ENCODE assay signal across 18 mouse cellular contexts in the genomic region with DNA sequence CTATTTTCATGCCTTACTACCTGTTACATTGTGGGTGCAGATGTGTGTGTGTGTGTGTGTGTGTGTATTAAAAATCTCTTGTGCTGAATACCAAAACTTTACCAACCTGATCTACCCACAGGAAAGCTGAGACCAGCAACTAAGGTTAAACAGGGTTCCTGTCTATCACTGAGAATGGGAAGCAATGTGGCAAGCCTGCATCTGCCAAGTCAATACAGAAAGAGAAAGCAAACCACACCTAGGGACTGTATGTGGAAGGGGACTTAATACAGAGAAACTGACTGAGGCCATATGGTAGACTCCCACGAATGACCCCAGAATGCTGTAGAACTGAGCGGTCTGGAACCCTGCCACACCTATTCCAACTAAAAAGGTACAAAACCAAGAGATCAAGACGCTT. TPM values are rescaled to one million over a fixed set of nuclear protein-coding genes. Genes with fewer than 3 reads are reported as not detected.
A peak's percentile ranks its signal among the peaks of the same experiment; 100 is the strongest.
DNase-seq lines count a peak whose midpoint lies in the region; ATAC-seq and TF ChIP-seq lines count a peak whose summit lies in the region.
"Had no signal": no experiment of that assay in that cellular context is flagged by ENCODE, and none has a peak within 500 bp of the region (broad histone marks: within the 10 kb centered on the region; RNA-seq: fewer than 3 reads in every experiment).

No protein-coding gene starts in this region.

- peaks cover 40% of the 10 kb centered on the region for H3K4me1 ChIP-seq in embryonic facial prominence, embryonic 12.5 days
- H3K4me1 ChIP-seq in limb, embryonic 12.5 days (replicated peaks), result peaks cover 52% of the 10 kb centered on the region

- no peak overlapping the region for H3K9ac ChIP-seq in embryonic facial prominence, embryonic 12.5 days
- H3K9ac ChIP-seq in limb, embryonic 12.5 days (replicated peaks), result no peak overlapping the region
- H3K9ac ChIP-seq: forebrain, embryonic 15.5 days; heart, embryonic 15.5 days; hindbrain, embryonic 14.5 days had no signal

- H3K4me3 ChIP-seq in left cerebral cortex, adult 2 months, result no peak overlapping the region
- H3K4me3 ChIP-seq in embryonic facial prominence, embryonic 12.5 days, result no peak overlapping the region
- no peak overlapping the region for H3K4me3 ChIP-seq in limb, embryonic 12.5 days (replicated peaks)
- H3K4me3 ChIP-seq: forebrain, embryonic 15.5 days; heart, adult 2 months; heart, embryonic 15.5 days; hindbrain, embryonic 10.5 days had no signal

- TF ChIP-seq CTCF in left cerebral cortex, adult 2 months (IDR thresholded peaks at IDR 0.05), result no peak

- ATAC-seq in embryonic facial prominence, embryonic 12.5 days (ENCODE audit: insufficient number of reproducible peaks, insufficient read depth, low FRiP score, low TSS enrichment), result no peak
- ATAC-seq in limb, embryonic 12.5 days (ENCODE audit: insufficient number of reproducible peaks, insufficient read depth, low FRiP score, low TSS enrichment, low read depth), result no peak
- ATAC-seq: forebrain, embryonic 15.5 days had no signal

- H3K27ac ChIP-seq in left cerebral cortex, adult 2 months, result peak overlapping the region; percentile 18
- peak overlapping the region; percentile 65 for H3K27ac ChIP-seq in embryonic facial prominence, embryonic 12.5 days
- 0 out of 2 replicates have a peak overlapping the region, but pooled peaks have one; percentile 51 for H3K27ac ChIP-seq in limb, embryonic 12.5 days
- H3K27ac ChIP-seq: heart, adult 2 months; heart, embryonic 15.5 days; hindbrain, embryonic 10.5 days; hindbrain, embryonic 14.5 days had no signal

- intact Hi-C loops in left cerebral cortex, adult 2 months (cut with DNase I), result no loop called here
- intact Hi-C loops in left cerebral cortex, postnatal 4 days (cut with DNase I), result no loop called here

- no peaks in the 10 kb centered on the region for H3K9me3 ChIP-seq in embryonic facial prominence, embryonic 12.5 days
- no peaks in the 10 kb centered on the region for H3K9me3 ChIP-seq in limb, embryonic 12.5 days
- H3K9me3 ChIP-seq: forebrain, embryonic 15.5 days; heart, embryonic 15.5 days; hindbrain, embryonic 10.5 days had no signal

- 86% methylated on average over 3 of the region's 3 CpGs for WGBS in embryonic facial prominence, embryonic 12.5 days
- 81% methylated on average over 3 of the region's 3 CpGs for WGBS in limb, embryonic 12.5 days

- DNase-seq in left cerebral cortex, adult 2 months (ENCODE audit: extremely low spot score in 1 of 2, low spot score in 2 of 2), result no peak
- DNase-seq in left cerebral cortex, postnatal 4 days, result no peak
- no peak for DNase-seq in ovary, postnatal 10 days (ENCODE audit: low spot score)
- no peak for DNase-seq in embryo, embryonic 10.5 days (ENCODE audit: low spot score)
- DNase-seq: adrenal gland, adult 2 months; adrenal gland, postnatal 25 days; cerebellum, adult 18-20 months; cerebellum, postnatal 10 days; gastrocnemius, postnatal 10 days; heart, adult 2 months; heart, postnatal 14 days had no signal

- no peak overlapping the region for H3K4me2 ChIP-seq in embryonic facial prominence, embryonic 12.5 days (replicated peaks)
- H3K4me2 ChIP-seq in limb, embryonic 12.5 days, result no peak overlapping the region
- H3K4me2 ChIP-seq: forebrain, embryonic 15.5 days; heart, embryonic 11.5 days; heart, embryonic 15.5 days; hindbrain, embryonic 14.5 days had no signal

- H3K27me3 ChIP-seq in embryonic facial prominence, embryonic 12.5 days, result no peaks in the 10 kb centered on the region
- no peaks in the 10 kb centered on the region for H3K27me3 ChIP-seq in limb, embryonic 12.5 days
- H3K27me3 ChIP-seq: forebrain, embryonic 15.5 days; heart, embryonic 15.5 days had no signal

- no peaks in the 10 kb centered on the region for H3K36me3 ChIP-seq in embryonic facial prominence, embryonic 12.5 days
- no peaks in the 10 kb centered on the region for H3K36me3 ChIP-seq in limb, embryonic 12.5 days
- H3K36me3 ChIP-seq: forebrain, embryonic 15.5 days; heart, embryonic 15.5 days; hindbrain, embryonic 10.5 days had no signal

RNA-seq across cellular contexts. Expression of a gene that starts 42.4 kb away (rescaled TPM):
- 100 to 1,000 TPM in 1 of 2 experiments, 10 to 100 TPM in 1; 92.3 to 108 TPM for total RNA-seq in left cerebral cortex, adult 2 months (2021)
- 10 to 100 TPM; 21.9 to 22.6 TPM for total RNA-seq in left cerebral cortex, postnatal 4 days (2021)
- 1.4 and 2.2 TPM in 2 replicates for polyA plus RNA-seq in embryonic facial prominence, embryonic 12.5 days (2016; fragmentation: Nextera tagmentation; extraction: Ambion mirVana)
- polyA plus RNA-seq in limb, embryonic 12.5 days (2016; fragmentation: Nextera tagmentation; extraction: Ambion mirVana), result 1.0 and 1.1 TPM in 2 replicates
